Mouse (Mus musculus) liver, embryonic 14.5 days (tissue): ENCODE results near the gene Cyp3a25. TPM values are rescaled to one million over a fixed set of nuclear protein-coding genes. Genes with fewer than 3 reads are reported as not detected.
A peak's percentile ranks its signal among the peaks of the same experiment; 100 is the strongest.
"Not testable (repeated sequence)": the region's sequence is repeated elsewhere in the genome, so short reads cannot be mapped to it uniquely, and the experiment has no call there.

Experiments used
- ATAC-seq: fragments of 200-750 bp; cut with Nextera tagmentation; 2 replicates; pipeline ENCODE4 v1.8.0; 2017; ENCODE audit warnings: moderate number of reproducible peaks, mild to moderate bottlenecking, moderate library complexity; ENCODE audit not compliant: insufficient read depth
- DNase-seq, 3 experiments: peaks; one replicate each; pipeline ENCODE4 v3.0.0-alpha.2; 2012 to 2013; ENCODE audit warnings: low read depth in 3 of 3, low spot score in 3 of 3
- H3K27ac ChIP-seq: fragments of 300-500 bp; sonication (generic); 2 replicates; pipeline ENCODE4 v1.5.1; 2014; ENCODE audit warnings: moderate library complexity, mild to moderate bottlenecking, control low read depth, inconsistent platforms
- H3K27me3 ChIP-seq: fragments of 300-500 bp; sonication (generic); 2 replicates; pipeline ENCODE4 v1.6.1; 2014; ENCODE audit warnings: mild to moderate bottlenecking, low read length, moderate library complexity; ENCODE audit not compliant: control insufficient read depth, insufficient read depth
- H3K36me3 ChIP-seq: fragments of 300-500 bp; sonication (generic); replicated peaks from 2 replicates; pipeline ENCODE4 v1.6.1; 2014; ENCODE audit warnings: low read depth; ENCODE audit not compliant: control insufficient read depth, insufficient read depth
- H3K4me1 ChIP-seq, 2 experiments: fragments of 200-500 bp in 1 of 2; fragments of 300-500 bp in 1 of 2; sonication (generic) in 1 of 2; replicated peaks; 2 replicates each; pipeline ENCODE4 v1.6.1; 2012 to 2014; ENCODE audit warnings: antibody characterized with exemption in 1 of 2, inconsistent platforms in 1 of 2, low read length in 1 of 2; ENCODE audit not compliant: control insufficient read depth in 2 of 2, insufficient read depth in 2 of 2
- H3K4me2 ChIP-seq: fragments of 300-500 bp; sonication (generic); 2 replicates; pipeline ENCODE4 v1.6.1; 2014; ENCODE audit warnings: low read depth, mild to moderate bottlenecking, control low read depth, moderate library complexity
- H3K4me3 ChIP-seq, 2 experiments: fragments of 200-500 bp in 1 of 2; fragments of 300-500 bp in 1 of 2; sonication (generic) in 1 of 2; 2 replicates each; pipeline ENCODE4 v1.5.1; 2012 to 2014; ENCODE audit warnings: low read depth in 2 of 2, low read length in 2 of 2, mild to moderate bottlenecking in 2 of 2, control low read depth in 1 of 2, inconsistent platforms in 1 of 2, moderate library complexity in 1 of 2; ENCODE audit not compliant: insufficient read depth in 1 of 2
- H3K9ac ChIP-seq: fragments of 300-500 bp; sonication (generic); replicated peaks from 2 replicates; pipeline ENCODE4 v1.6.1; 2014; ENCODE audit warnings: mild to moderate bottlenecking, control low read depth, moderate library complexity
- H3K9me3 ChIP-seq: fragments of 300-500 bp; sonication (generic); 2 replicates; pipeline ENCODE4 v1.6.1; 2016; ENCODE audit warnings: low read length, mixed read lengths; ENCODE audit not compliant: control insufficient read depth
- CTCF ChIP-seq: IDR thresholded peaks from 2 replicates; pipeline ENCODE4 v1.5.1; 2016; ENCODE audit warnings: antibody characterized with exemption, low read depth, control low read depth
- EP300 ChIP-seq: IDR thresholded peaks from 2 replicates; pipeline ENCODE4 v1.6.1; 2016; ENCODE audit warnings: antibody characterized with exemption, low read depth
- WGBS: fragments of 180-500 bp; shearing (Covaris S2); extraction: QIAGEN DNeasy Blood & Tissue Kit; methylation state at CpG from one replicate; pipeline ENCODE4 v1.1.7; 2014; ENCODE audit not compliant: insufficient replicate concordance; 5-methylcytosine and 5-hydroxymethylcytosine counted together
- polyA plus RNA-seq, 2 experiments: library from polyadenylated mRNA; depleted of rRNA in 1 of 2; stranded (reverse) in 1 of 2; unstranded in 1 of 2; fragments of >200 nt; fragmentation: Nextera tagmentation in 1 of 2; extraction: Ambion mirVana in 1 of 2; gene quantifications; 2 replicates each; pipeline versions ENCODE4 v1.2.1 to v1.2.3; 2012 to 2014

The Cyp3a25 gene
- polyA plus RNA-seq (2012; rRNA removed) (not detected in 2 replicates), polyA plus RNA-seq (2014; fragmentation: Nextera tagmentation; extraction: Ambion mirVana) (0.10 and 0.16 TPM in 2 replicates)

- not testable (repeated sequence) for H3K27ac ChIP-seq, DNase-seq, H3K4me3 ChIP-seq, H3K4me2 ChIP-seq, H3K36me3 ChIP-seq, H3K27me3 ChIP-seq, ATAC-seq, H3K4me1 ChIP-seq, H3K9ac ChIP-seq, H3K9me3 ChIP-seq
- WGBS = 22% methylated on average over 1 of the region's 1 CpGs
Observed at GRCm38 (mm10) chr5:146009509-146009908, at the start of gene Cyp3a25. Gene Cyp3a25 (minus strand): TSS chr5:146009618.

GRCm38 (mm10) chr5:146021136-146021535 is 11.7 kb upstream of the Cyp3a25 start:
- WGBS = 22% methylated on average over 4 of the region's 4 CpGs
- no peaks in the 10 kb centered on the region for H3K27me3 ChIP-seq
- TF ChIP-seq CTCF = no peak
- no peak for TF ChIP-seq EP300
- H3K27ac ChIP-seq = no peak overlapping the region
- no peaks in the 10 kb centered on the region for H3K36me3 ChIP-seq
- no peak overlapping the region for H3K9ac ChIP-seq
- DNase-seq (peak; percentile 17 to 29 (median 26)), ATAC-seq (peak; percentile 51)
- H3K4me3 ChIP-seq = no peak overlapping the region
- no peak overlapping the region for H3K4me2 ChIP-seq
- H3K4me1 ChIP-seq = no peaks in the 10 kb centered on the region
- H3K9me3 ChIP-seq = no peaks in the 10 kb centered on the region; the same call in 1 of the 2 replicates

GRCm38 (mm10) chr5:146018275-146018674 is 8.9 kb upstream of the Cyp3a25 start:
- TF ChIP-seq CTCF = no peak
- no peak for TF ChIP-seq EP300
- no peaks in the 10 kb centered on the region; the same call in 1 of the 2 replicates for H3K9me3 ChIP-seq
- H3K27ac ChIP-seq = no peak overlapping the region
- H3K9ac ChIP-seq = no peak overlapping the region
- DNase-seq (no peak), ATAC-seq (no peak)
- H3K4me3 ChIP-seq = no peak overlapping the region
- H3K36me3 ChIP-seq = no peaks in the 10 kb centered on the region
- WGBS = 41% methylated on average over 5 of the region's 5 CpGs
- no peak overlapping the region for H3K4me2 ChIP-seq
- no peaks in the 10 kb centered on the region for H3K4me1 ChIP-seq
- no peaks in the 10 kb centered on the region for H3K27me3 ChIP-seq

GRCm38 (mm10) chr5:146011251-146011650 is 1.8 kb upstream of the Cyp3a25 start:
- DNase-seq (no peak), ATAC-seq (no peak)
- H3K27me3 ChIP-seq = no peaks in the 10 kb centered on the region
- H3K27ac ChIP-seq = no peak overlapping the region
- 50% methylated on average over 1 of the region's 1 CpGs for WGBS
- no peaks in the 10 kb centered on the region for H3K9me3 ChIP-seq
- H3K36me3 ChIP-seq = no peaks in the 10 kb centered on the region
- no peak for TF ChIP-seq EP300
- no peak for TF ChIP-seq CTCF
- no peak overlapping the region for H3K4me3 ChIP-seq
- no peaks in the 10 kb centered on the region for H3K4me1 ChIP-seq
- H3K4me2 ChIP-seq = no peak overlapping the region
- no peak overlapping the region for H3K9ac ChIP-seq

- Histone ChIP-seq H3K27ac (no peak overlapping the region), H3K27me3 (no peaks in the 10 kb centered on the region), H3K36me3 (no peaks in the 10 kb centered on the region), H3K9me3 (no peaks in the 10 kb centered on the region), H3K9ac (no peak overlapping the region), H3K4me1 (no peaks in the 10 kb centered on the region), H3K4me3 (no peak overlapping the region), H3K4me2 (no peak overlapping the region)
- no peak for TF ChIP-seq EP300
- no peak for TF ChIP-seq CTCF
- no peak for ATAC-seq
- no peak for DNase-seq
Observed at GRCm38 (mm10) chr5:145967080-145967479, 42.3 kb downstream of the Cyp3a25 start.

Other genes starting within 250 kb of the Cyp3a25 start
- not detected in 2 replicates for gene Cyp3a44, start 203.7 kb downstream of the Cyp3a25 start, polyA plus RNA-seq (2012; rRNA removed)
- gene Cyp3a44, start 203.7 kb downstream of the Cyp3a25 start, polyA plus RNA-seq (2014; fragmentation: Nextera tagmentation; extraction: Ambion mirVana) = 0.08 TPM in 1 of 2 replicates, not detected in the other
- gene Cyp3a11, start 129.7 kb downstream of the Cyp3a25 start, polyA plus RNA-seq (2012; rRNA removed) = 1.2 and 1.9 TPM in 2 replicates
- gene Cyp3a11, start 129.7 kb downstream of the Cyp3a25 start, polyA plus RNA-seq (2014; fragmentation: Nextera tagmentation; extraction: Ambion mirVana) = 5.9 and 9.1 TPM in 2 replicates
- gene Cyp3a59, start 69.6 kb upstream of the Cyp3a25 start, polyA plus RNA-seq (2012; rRNA removed) = not detected in 2 replicates
- 0.19 TPM in 1 of 2 replicates, not detected in the other for gene Cyp3a59, start 69.6 kb upstream of the Cyp3a25 start, polyA plus RNA-seq (2014; fragmentation: Nextera tagmentation; extraction: Ambion mirVana)
- not detected in 2 replicates for gene Gm5565, start 150.9 kb upstream of the Cyp3a25 start, polyA plus RNA-seq (2012; rRNA removed)
- not detected in 2 replicates for gene Gm5565, start 150.9 kb upstream of the Cyp3a25 start, polyA plus RNA-seq (2014; fragmentation: Nextera tagmentation; extraction: Ambion mirVana)
- not detected in 2 replicates for gene Gm6309, start 161.1 kb upstream of the Cyp3a25 start, polyA plus RNA-seq (2012; rRNA removed)
- gene Gm6309, start 161.1 kb upstream of the Cyp3a25 start, polyA plus RNA-seq (2014; fragmentation: Nextera tagmentation; extraction: Ambion mirVana) = not detected in 2 replicates
- gene 1700001J03Rik, start 175.7 kb upstream of the Cyp3a25 start, polyA plus RNA-seq (2012; rRNA removed) = 0.17 TPM in 2 replicates
- not detected in 2 replicates for gene 1700001J03Rik, start 175.7 kb upstream of the Cyp3a25 start, polyA plus RNA-seq (2014; fragmentation: Nextera tagmentation; extraction: Ambion mirVana)
- 8.3 and 13.2 TPM in 2 replicates for gene Rnf6, start 211.9 kb upstream of the Cyp3a25 start, polyA plus RNA-seq (2012; rRNA removed)
- 18.9 and 19.4 TPM in 2 replicates for gene Rnf6, start 211.9 kb upstream of the Cyp3a25 start, polyA plus RNA-seq (2014; fragmentation: Nextera tagmentation; extraction: Ambion mirVana)
- 36.6 and 42.5 TPM in 2 replicates for gene Cdk8, start 221.6 kb upstream of the Cyp3a25 start, polyA plus RNA-seq (2012; rRNA removed)
- gene Cdk8, start 221.6 kb upstream of the Cyp3a25 start, polyA plus RNA-seq (2014; fragmentation: Nextera tagmentation; extraction: Ambion mirVana) = 25.8 and 28.5 TPM in 2 replicates